In genomic region chr11:111522716-111523115, GRCm38 (mm10) we compare ENCODE assay signal across 10 mouse cellular contexts.
DNase-seq lines count a peak whose midpoint lies in the region; ATAC-seq lines count a peak whose summit lies in the region.
"Had no signal": no experiment of that assay in that cellular context is flagged by ENCODE, and none has a peak within 500 bp of the region (broad histone marks: within the 10 kb centered on the region; RNA-seq: fewer than 3 reads in every experiment).

No protein-coding gene starts in this region.

- intact Hi-C loops in heart, postnatal 10 days (cut with DNase I) = loop anchor here (2.0 to 5.0 kb wide), 3 partner anchors 75 to 986 kb away; no protein-coding TSS in a partner anchor

- no peak overlapping the region for H3K9ac ChIP-seq in neural tube, embryonic 15.5 days (replicated peaks)
- H3K9ac ChIP-seq: embryonic facial prominence, embryonic 15.5 days had no signal

- ATAC-seq in frontal cortex, adult (ENCODE audit: low TSS enrichment) = peak; percentile 90
- peak; percentile 70; the same call in 1 of the 2 replicates for ATAC-seq in neural tube, embryonic 15.5 days (ENCODE audit: low FRiP score)

- DNase-seq in gastrocnemius, postnatal 10 days = peak; percentile 12
- no peak for DNase-seq in gastrocnemius, adult 18-20 months (ENCODE audit: low spot score)
- peak; percentile 32 to 54 for DNase-seq in layer of hippocampus, postnatal 25 days (ENCODE audit: extremely low spot score in 1 of 2, low spot score in 1 of 2)
- no peak for DNase-seq in kidney, adult 18-20 months
- DNase-seq in heart, postnatal 10 days = no peak
- no peak for DNase-seq in adipocyte (ENCODE audit: low spot score)

- no peaks in the 10 kb centered on the region for H3K9me3 ChIP-seq in neural tube, embryonic 15.5 days (replicated peaks)
- H3K9me3 ChIP-seq: embryonic facial prominence, embryonic 15.5 days had no signal

- H3K4me1 ChIP-seq in neural tube, embryonic 15.5 days = peaks cover 10% of the 10 kb centered on the region; the same call in 1 of the 2 replicates
- H3K4me1 ChIP-seq: embryonic facial prominence, embryonic 15.5 days had no signal

- no peaks in the 10 kb centered on the region for H3K36me3 ChIP-seq in neural tube, embryonic 15.5 days
- H3K36me3 ChIP-seq: embryonic facial prominence, embryonic 15.5 days had no signal

- H3K4me3 ChIP-seq in neural tube, embryonic 15.5 days (replicated peaks) = no peak overlapping the region
- H3K4me3 ChIP-seq: embryonic facial prominence, embryonic 15.5 days had no signal

- H3K27me3 ChIP-seq in neural tube, embryonic 15.5 days (replicated peaks) = no peaks in the 10 kb centered on the region
- H3K27me3 ChIP-seq: embryonic facial prominence, embryonic 15.5 days had no signal

- peak overlapping the region; percentile 29; the same call in 1 of the 2 replicates for H3K27ac ChIP-seq in neural tube, embryonic 15.5 days (replicated peaks)
- H3K27ac ChIP-seq: embryonic facial prominence, embryonic 15.5 days had no signal

- WGBS in neural tube, embryonic 15.5 days = 27% methylated on average over 8 of the region's 8 CpGs

- peak overlapping the region; percentile 44 for H3K4me2 ChIP-seq in neural tube, embryonic 15.5 days
- H3K4me2 ChIP-seq: embryonic facial prominence, embryonic 15.5 days; liver, embryonic 11.5 days had no signal

Comparison
In these comparisons a context has a peak if more than half of its experiments do, and no peak if none do; other contexts are left out.
1. DNase-seq: peak in gastrocnemius, postnatal 10 days (single experiment) and layer of hippocampus, postnatal 25 days (2 of 2); none in gastrocnemius, adult 18-20 months (single experiment), kidney, adult 18-20 months (single experiment), heart, postnatal 10 days (0 of 2) and adipocyte (single experiment).